Mouse (Mus musculus) E14TG2a.4 (cell line): ENCODE results near the gene Rab26.

Source experiments
- H3K27me3 ChIP-seq: 2 replicates; pipeline ENCODE4 v1.6.1; 2014; ENCODE audit warnings: low read length, control low read depth; ENCODE audit not compliant: insufficient read depth
- H3K36me3 ChIP-seq: 2 replicates; pipeline ENCODE4 v1.6.1; 2014; ENCODE audit warnings: low read length, control low read depth; ENCODE audit not compliant: insufficient read depth
- H3K4me1 ChIP-seq: replicated peaks from 2 replicates; pipeline ENCODE4 v1.6.1; 2014; ENCODE audit warnings: low read depth, low read length, control low read depth
- H3K4me3 ChIP-seq: replicated peaks from 2 replicates; pipeline ENCODE4 v1.5.1; 2014; ENCODE audit warnings: mild to moderate bottlenecking, low read length
- H3K9me3 ChIP-seq: 2 replicates; pipeline ENCODE4 v1.6.1; 2014; ENCODE audit warnings: low read length, control low read depth
- CTCF ChIP-seq: conservative IDR thresholded peaks from 2 replicates; pipeline ENCODE4 v1.5.1; 2014; ENCODE audit warnings: low read length
- NANOG ChIP-seq: IDR thresholded peaks from 2 replicates; pipeline ENCODE4 v1.6.1; 2014; ENCODE audit warnings: borderline replicate concordance, low read length, mixed read lengths
- POU5F1 ChIP-seq: IDR thresholded peaks from 2 replicates; pipeline ENCODE4 v1.6.1; 2014; ENCODE audit warnings: low read length, borderline replicate concordance

Gene Rab26

GRCm38 (mm10) chr17:24538950-24539349 is 4.9 kb upstream of the Rab26 start:
- H3K9me3 ChIP-seq, result no peaks in the 10 kb centered on the region

GRCm38 (mm10) chr17:24537536-24537935 is 3.5 kb upstream of the Rab26 start:
- H3K9me3 ChIP-seq, result no peaks in the 10 kb centered on the region
- no peaks in the 10 kb centered on the region; the same call in 1 of the 2 replicates for H3K27me3 ChIP-seq
- TF ChIP-seq NANOG (no peak), CTCF (no peak), POU5F1 (no peak)
- peaks cover 14% of the 10 kb centered on the region for H3K4me1 ChIP-seq
- no peak overlapping the region for H3K4me3 ChIP-seq
- no peaks in the 10 kb centered on the region for H3K36me3 ChIP-seq

More at GRCm38 (mm10) chr17:24538950-24539349, 4.9 kb upstream of the Rab26 start:
- TF ChIP-seq POU5F1, result no peak
- TF ChIP-seq NANOG, result no peak
- peak; percentile 66 for TF ChIP-seq CTCF
- H3K4me3 ChIP-seq, result no peak overlapping the region
- H3K4me1 ChIP-seq, result peaks cover 4% of the 10 kb centered on the region
- H3K36me3 ChIP-seq, result no peaks in the 10 kb centered on the region
- no peaks in the 10 kb centered on the region; the same call in 1 of the 2 replicates for H3K27me3 ChIP-seq

GRCm38 (mm10) chr17:24535300-24535699 is 1.3 kb upstream of the Rab26 start:
- H3K9me3 ChIP-seq, result no peaks in the 10 kb centered on the region
- peaks cover 16% of the 10 kb centered on the region for H3K36me3 ChIP-seq
- H3K4me3 ChIP-seq, result no peak overlapping the region
- TF ChIP-seq CTCF (no peak), POU5F1 (no peak), NANOG (no peak)
- H3K27me3 ChIP-seq, result no peaks in the 10 kb centered on the region; the same call in 1 of the 2 replicates
- peaks cover 36% of the 10 kb centered on the region for H3K4me1 ChIP-seq

- no peaks in the 10 kb centered on the region for H3K9me3 ChIP-seq
- H3K27me3 ChIP-seq, result no peaks in the 10 kb centered on the region; the same call in 1 of the 2 replicates
- peak overlapping the region; percentile 86 for H3K4me3 ChIP-seq
- peaks cover 35% of the 10 kb centered on the region for H3K36me3 ChIP-seq
- TF ChIP-seq POU5F1 (no peak), CTCF (no peak), NANOG (no peak)
- peaks cover 47% of the 10 kb centered on the region for H3K4me1 ChIP-seq
Measured at GRCm38 (mm10) chr17:24533099-24533992, 664 bp downstream of the Rab26 start.

GRCm38 (mm10) chr17:24532045-24532444 is 2.0 kb downstream of the Rab26 start:
- no peaks in the 10 kb centered on the region; the same call in 1 of the 2 replicates for H3K27me3 ChIP-seq
- peaks cover 48% of the 10 kb centered on the region for H3K4me1 ChIP-seq
- H3K4me3 ChIP-seq, result no peak overlapping the region
- TF ChIP-seq CTCF (no peak), NANOG (no peak), POU5F1 (no peak)
- no peaks in the 10 kb centered on the region for H3K9me3 ChIP-seq
- H3K36me3 ChIP-seq, result peaks cover 35% of the 10 kb centered on the region

GRCm38 (mm10) chr17:24531064-24531463 is 2.9 kb downstream of the Rab26 start:
- peaks cover 57% of the 10 kb centered on the region for H3K4me1 ChIP-seq
- TF ChIP-seq CTCF, result no peak
- TF ChIP-seq POU5F1, result no peak
- no peak for TF ChIP-seq NANOG
- 0 out of 2 replicates have a peak overlapping the region, but pooled peaks have one; percentile 3 for H3K4me3 ChIP-seq
- no peaks in the 10 kb centered on the region for H3K27me3 ChIP-seq
- peaks cover 42% of the 10 kb centered on the region for H3K36me3 ChIP-seq
- no peaks in the 10 kb centered on the region for H3K9me3 ChIP-seq

GRCm38 (mm10) chr17:24530361-24531050 is 3.5 kb downstream of the Rab26 start:
- Histone ChIP-seq H3K4me1 (peaks cover 63% of the 10 kb centered on the region), H3K36me3 (peaks cover 47% of the 10 kb centered on the region), H3K4me3 (peak overlapping the region; percentile 96), H3K27me3 (no peaks in the 10 kb centered on the region), H3K9me3 (no peaks in the 10 kb centered on the region)
- TF ChIP-seq NANOG (no peak), CTCF (0 out of 2 replicates have a peak, but pooled peaks have one; percentile 22)

- Histone ChIP-seq H3K36me3 (peaks cover 54% of the 10 kb centered on the region), H3K4me1 (peaks cover 66% of the 10 kb centered on the region), H3K4me3 (peak overlapping the region; percentile 96), H3K9me3 (no peaks in the 10 kb centered on the region), H3K27me3 (no peaks in the 10 kb centered on the region)
- TF ChIP-seq POU5F1 (no peak), CTCF (no peak), NANOG (no peak)
Measured at GRCm38 (mm10) chr17:24529883-24530282, 4.1 kb downstream of the Rab26 start.
